Mouse (Mus musculus): ENCODE data around the gene Tns1. TPM values are rescaled to one million over a fixed set of nuclear protein-coding genes. Genes with fewer than 3 reads are reported as not detected.

Gene Tns1
- total RNA-seq, 2 experiments from 2014 or later: 284 to 309 TPM

GRCm38 (mm10) chr1:74123215-74123614 lies 1.0 kb downstream of the Tns1 start:
- no peak for DNase-seq

- DNase-seq: peak; percentile 88
Measured at GRCm38 (mm10) chr1:74121821-74122576, 2.2 kb downstream of the Tns1 start.

GRCm38 (mm10) chr1:74121138-74121537 lies 3.1 kb downstream of the Tns1 start:
- no peak for DNase-seq

- DNase-seq: peak; percentile 78
Measured at GRCm38 (mm10) chr1:74119115-74119514, 5.1 kb downstream of the Tns1 start.

- no peak for DNase-seq
Measured at GRCm38 (mm10) chr1:74117876-74118275, 6.4 kb downstream of the Tns1 start.

- peak; percentile 51 for DNase-seq
Measured at GRCm38 (mm10) chr1:74113071-74113470, 11.2 kb downstream of the Tns1 start.

GRCm38 (mm10) chr1:74111696-74112030 lies 12.6 kb downstream of the Tns1 start:
- DNase-seq: no peak

- peak; percentile 45 for DNase-seq
Measured at GRCm38 (mm10) chr1:74110932-74111695, 13.1 kb downstream of the Tns1 start.

GRCm38 (mm10) chr1:74109670-74110069 lies 14.6 kb downstream of the Tns1 start:
- DNase-seq: no peak

- DNase-seq: peak; percentile 53
Measured at GRCm38 (mm10) chr1:74107931-74108618, 16.2 kb downstream of the Tns1 start.

GRCm38 (mm10) chr1:74106214-74106613 lies 18.0 kb downstream of the Tns1 start:
- no peak for DNase-seq

GRCm38 (mm10) chr1:74105660-74106059 lies 18.6 kb downstream of the Tns1 start:
- DNase-seq: peak; percentile 76

GRCm38 (mm10) chr1:74103654-74104353 lies 20.4 kb downstream of the Tns1 start:
- DNase-seq: peak; percentile 60

GRCm38 (mm10) chr1:74099001-74099435 lies 25.2 kb downstream of the Tns1 start:
- peak; percentile 60 for DNase-seq

GRCm38 (mm10) chr1:74098004-74099000 lies 25.9 kb downstream of the Tns1 start:
- DNase-seq: peak; percentile 73

- no peak for DNase-seq
Measured at GRCm38 (mm10) chr1:74095728-74096127, 28.5 kb downstream of the Tns1 start.

GRCm38 (mm10) chr1:74095296-74095695 lies 29.0 kb downstream of the Tns1 start:
- DNase-seq: no peak

- DNase-seq: no peak
Measured at GRCm38 (mm10) chr1:74094497-74095270, 29.6 kb downstream of the Tns1 start.

GRCm38 (mm10) chr1:74093447-74093846 lies 30.8 kb downstream of the Tns1 start:
- DNase-seq: no peak

GRCm38 (mm10) chr1:74092242-74092641 lies 32.0 kb downstream of the Tns1 start:
- peak; percentile 85 for DNase-seq

All from adrenal gland, postnatal 10 days (tissue).